Mouse (Mus musculus): ENCODE data around the gene 1810030O07Rik.
A peak's percentile ranks its signal among the peaks of the same experiment; 100 is the strongest.
"Not testable (repeated sequence)": the region's sequence is repeated elsewhere in the genome, so short reads cannot be mapped to it uniquely, and the experiment has no call there.

Gene 1810030O07Rik

GRCm38 (mm10) chrX:12673054-12673775 is at the start of gene 1810030O07Rik:
Gene 1810030O07Rik, minus strand, starts transcription at chrX:12673668.
- peak; percentile 85 for DNase-seq (ENCODE audit: low read depth, low spot score)

- no peak for DNase-seq (ENCODE audit: low read depth, low spot score)
Observed at GRCm38 (mm10) chrX:12716036-12716435, 42.6 kb upstream of the 1810030O07Rik start.

- DNase-seq (ENCODE audit: low read depth, low spot score), result no peak
Observed at GRCm38 (mm10) chrX:12713796-12714195, 40.3 kb upstream of the 1810030O07Rik start.

GRCm38 (mm10) chrX:12686910-12687309 is 13.4 kb upstream of the 1810030O07Rik start:
- DNase-seq (ENCODE audit: low read depth, low spot score), result no peak

GRCm38 (mm10) chrX:12686071-12686470 is 12.6 kb upstream of the 1810030O07Rik start:
- no peak for DNase-seq (ENCODE audit: low read depth, low spot score)

- DNase-seq (ENCODE audit: low read depth, low spot score), result peak; percentile 33
Observed at GRCm38 (mm10) chrX:12677396-12677795, 3.9 kb upstream of the 1810030O07Rik start.

- DNase-seq (ENCODE audit: low read depth, low spot score), result no peak
Observed at GRCm38 (mm10) chrX:12653879-12654278, 19.6 kb downstream of the 1810030O07Rik start.

- DNase-seq (ENCODE audit: low read depth, low spot score), result peak; percentile 88
Observed at GRCm38 (mm10) chrX:12651906-12652305, 21.6 kb downstream of the 1810030O07Rik start.

GRCm38 (mm10) chrX:12645531-12646304 is 27.8 kb downstream of the 1810030O07Rik start:
- no peak for DNase-seq (ENCODE audit: low read depth, low spot score)

- no peak for DNase-seq (ENCODE audit: low read depth, low spot score)
Observed at GRCm38 (mm10) chrX:12644976-12645375, 28.5 kb downstream of the 1810030O07Rik start.

- peak; percentile 71 for DNase-seq (ENCODE audit: low read depth, low spot score)
Observed at GRCm38 (mm10) chrX:12625131-12625530, 48.3 kb downstream of the 1810030O07Rik start.

GRCm38 (mm10) chrX:12612360-12612759 is 61.1 kb downstream of the 1810030O07Rik start:
- not testable (repeated sequence) for DNase-seq (ENCODE audit: low read depth, low spot score)

- peak; percentile 58 for DNase-seq (ENCODE audit: low read depth, low spot score)
Observed at GRCm38 (mm10) chrX:12611211-12611610, 62.3 kb downstream of the 1810030O07Rik start.

- peak; percentile 79 for DNase-seq (ENCODE audit: low read depth, low spot score)
Observed at GRCm38 (mm10) chrX:12610541-12610940, 62.9 kb downstream of the 1810030O07Rik start.
